Mouse (Mus musculus) ES-Bruce4 (cell line): ENCODE results near the gene Dusp10.

Source experiments
- EP300 ChIP-seq: IDR thresholded peaks from 2 replicates; pipeline ENCODE4 v1.6.1; 2011; ENCODE audit warnings: low read depth, low read length; ENCODE audit not compliant: insufficient read depth
- POLR2A ChIP-seq: IDR thresholded peaks from one replicate; pipeline ENCODE4 v1.8.1; 2011; ENCODE audit warnings: low read length; ENCODE audit not compliant: insufficient read depth

- TF ChIP-seq POLR2A (no peak), EP300 (no peak)
These were observed 94.3 kb downstream of the Dusp10 start for GRCm38 (mm10) chr1:184107448-184107847.
